Mouse (Mus musculus): ENCODE data around the gene Uchl4. TPM values are rescaled to one million over a fixed set of nuclear protein-coding genes. Genes with fewer than 3 reads are reported as not detected.

The Uchl4 gene
- polyA plus RNA-seq, 1 experiment from 2014 or later, result 3.1 TPM

- DNase-seq (ENCODE audit: low spot score), result no peak
- ATAC-seq (ENCODE audit: insufficient number of reproducible peaks, low FRiP score, low TSS enrichment, low read depth), result no peak
- Histone ChIP-seq H3K9ac (ENCODE audit: low read length) (no peak overlapping the region), H3K27ac (replicated peaks; ENCODE audit: low read depth, low read length) (no peak overlapping the region), H3K9me3 (ENCODE audit: control insufficient read depth, low read length) (no peaks in the 10 kb centered on the region), H3K27me3 (ENCODE audit: control insufficient read depth, insufficient read depth, low read length) (no peaks in the 10 kb centered on the region), H3K4me1 (ENCODE audit: control insufficient read depth, insufficient read depth, low read length) (no peaks in the 10 kb centered on the region), H3K4me3 (ENCODE audit: low read depth, low read length) (no peak overlapping the region), H3K4me2 (ENCODE audit: low read depth, severe bottlenecking) (no peak overlapping the region), H3K36me3 (ENCODE audit: control insufficient read depth, insufficient read depth, low read length) (no peaks in the 10 kb centered on the region)
Observed at GRCm38 (mm10) chr9:64202866-64203265, 32.1 kb upstream of the Uchl4 start.

GRCm38 (mm10) chr9:64207509-64208084 is 27.4 kb upstream of the Uchl4 start:
- Histone ChIP-seq H3K9me3 (ENCODE audit: control insufficient read depth, low read length) (no peaks in the 10 kb centered on the region), H3K27ac (replicated peaks; ENCODE audit: low read depth, low read length) (no peak overlapping the region), H3K4me1 (ENCODE audit: control insufficient read depth, insufficient read depth, low read length) (no peaks in the 10 kb centered on the region), H3K4me3 (ENCODE audit: low read depth, low read length) (no peak overlapping the region), H3K27me3 (ENCODE audit: control insufficient read depth, insufficient read depth, low read length) (no peaks in the 10 kb centered on the region), H3K9ac (ENCODE audit: low read length) (no peak overlapping the region), H3K4me2 (ENCODE audit: low read depth, severe bottlenecking) (no peak overlapping the region), H3K36me3 (ENCODE audit: control insufficient read depth, insufficient read depth, low read length) (peaks cover 2% of the 10 kb centered on the region; the same call in 1 of the 2 replicates)
- no peak for DNase-seq (ENCODE audit: low spot score)
- 93% methylated on average over 3 of the region's 3 CpGs for WGBS
- no peak for ATAC-seq (ENCODE audit: insufficient number of reproducible peaks, low FRiP score, low TSS enrichment, low read depth)

GRCm38 (mm10) chr9:64214452-64214851 is 20.5 kb upstream of the Uchl4 start:
- DNase-seq (ENCODE audit: low spot score), result no peak
- Histone ChIP-seq H3K9me3 (ENCODE audit: control insufficient read depth, low read length) (no peaks in the 10 kb centered on the region), H3K27ac (replicated peaks; ENCODE audit: low read depth, low read length) (no peak overlapping the region), H3K36me3 (ENCODE audit: control insufficient read depth, insufficient read depth, low read length) (peaks cover 2% of the 10 kb centered on the region; the same call in 1 of the 2 replicates), H3K4me3 (ENCODE audit: low read depth, low read length) (no peak overlapping the region), H3K27me3 (ENCODE audit: control insufficient read depth, insufficient read depth, low read length) (no peaks in the 10 kb centered on the region), H3K9ac (ENCODE audit: low read length) (no peak overlapping the region), H3K4me2 (ENCODE audit: low read depth, severe bottlenecking) (no peak overlapping the region), H3K4me1 (ENCODE audit: control insufficient read depth, insufficient read depth, low read length) (no peaks in the 10 kb centered on the region)
- 88% methylated on average over 17 of the region's 17 CpGs for WGBS
- no peak for ATAC-seq (ENCODE audit: insufficient number of reproducible peaks, low FRiP score, low TSS enrichment, low read depth)

GRCm38 (mm10) chr9:64216090-64216489 is 18.9 kb upstream of the Uchl4 start:
- Histone ChIP-seq H3K9me3 (ENCODE audit: control insufficient read depth, low read length) (no peaks in the 10 kb centered on the region), H3K27ac (replicated peaks; ENCODE audit: low read depth, low read length) (no peak overlapping the region), H3K4me2 (ENCODE audit: low read depth, severe bottlenecking) (no peak overlapping the region), H3K36me3 (ENCODE audit: control insufficient read depth, insufficient read depth, low read length) (peaks cover 2% of the 10 kb centered on the region; the same call in 1 of the 2 replicates), H3K4me3 (ENCODE audit: low read depth, low read length) (no peak overlapping the region), H3K27me3 (ENCODE audit: control insufficient read depth, insufficient read depth, low read length) (no peaks in the 10 kb centered on the region), H3K4me1 (ENCODE audit: control insufficient read depth, insufficient read depth, low read length) (no peaks in the 10 kb centered on the region), H3K9ac (ENCODE audit: low read length) (no peak overlapping the region)
- DNase-seq (ENCODE audit: low spot score) (no peak), ATAC-seq (ENCODE audit: insufficient number of reproducible peaks, low FRiP score, low TSS enrichment, low read depth) (no peak)
- 68% methylated on average over 4 of the region's 4 CpGs for WGBS

GRCm38 (mm10) chr9:64216641-64217040 is 18.4 kb upstream of the Uchl4 start:
- H3K36me3 ChIP-seq (ENCODE audit: control insufficient read depth, insufficient read depth, low read length), result peaks cover 2% of the 10 kb centered on the region; the same call in 1 of the 2 replicates
- no peak overlapping the region for H3K4me2 ChIP-seq (ENCODE audit: low read depth, severe bottlenecking)
- H3K4me3 ChIP-seq (ENCODE audit: low read depth, low read length), result no peak overlapping the region
- H3K4me1 ChIP-seq (ENCODE audit: control insufficient read depth, insufficient read depth, low read length), result no peaks in the 10 kb centered on the region
- no peaks in the 10 kb centered on the region for H3K27me3 ChIP-seq (ENCODE audit: control insufficient read depth, insufficient read depth, low read length)
- no peak for ATAC-seq (ENCODE audit: insufficient number of reproducible peaks, low FRiP score, low TSS enrichment, low read depth)
- H3K9ac ChIP-seq (ENCODE audit: low read length), result no peak overlapping the region
- WGBS, result 93% methylated on average over 2 of the region's 2 CpGs
- no peak for DNase-seq (ENCODE audit: low spot score)
- no peaks in the 10 kb centered on the region for H3K9me3 ChIP-seq (ENCODE audit: control insufficient read depth, low read length)
- H3K27ac ChIP-seq (replicated peaks; ENCODE audit: low read depth, low read length), result no peak overlapping the region

GRCm38 (mm10) chr9:64217887-64218286 is 17.1 kb upstream of the Uchl4 start:
- H3K4me2 ChIP-seq (ENCODE audit: low read depth, severe bottlenecking), result no peak overlapping the region
- no peak for ATAC-seq (ENCODE audit: insufficient number of reproducible peaks, low FRiP score, low TSS enrichment, low read depth)
- no peaks in the 10 kb centered on the region for H3K4me1 ChIP-seq (ENCODE audit: control insufficient read depth, insufficient read depth, low read length)
- no peak for DNase-seq (ENCODE audit: low spot score)
- H3K9me3 ChIP-seq (ENCODE audit: control insufficient read depth, low read length), result no peaks in the 10 kb centered on the region
- H3K9ac ChIP-seq (ENCODE audit: low read length), result no peak overlapping the region
- H3K36me3 ChIP-seq (ENCODE audit: control insufficient read depth, insufficient read depth, low read length), result 0 out of 2 replicates have a peak, but pooled peaks cover 2% of the 10 kb centered on the region
- no peak overlapping the region for H3K4me3 ChIP-seq (ENCODE audit: low read depth, low read length)
- H3K27ac ChIP-seq (replicated peaks; ENCODE audit: low read depth, low read length), result no peak overlapping the region
- no peaks in the 10 kb centered on the region for H3K27me3 ChIP-seq (ENCODE audit: control insufficient read depth, insufficient read depth, low read length)

- H3K27ac ChIP-seq (replicated peaks; ENCODE audit: low read depth, low read length), result no peak overlapping the region
- no peak overlapping the region for H3K4me2 ChIP-seq (ENCODE audit: low read depth, severe bottlenecking)
Observed at GRCm38 (mm10) chr9:64219305-64219704, 15.7 kb upstream of the Uchl4 start.

GRCm38 (mm10) chr9:64219772-64220420 is 15.1 kb upstream of the Uchl4 start:
- no peak for ATAC-seq (ENCODE audit: insufficient number of reproducible peaks, low FRiP score, low TSS enrichment, low read depth)
- H3K27me3 ChIP-seq (ENCODE audit: control insufficient read depth, insufficient read depth, low read length), result no peaks in the 10 kb centered on the region
- no peak overlapping the region for H3K4me2 ChIP-seq (ENCODE audit: low read depth, severe bottlenecking)
- H3K9me3 ChIP-seq (ENCODE audit: control insufficient read depth, low read length), result no peaks in the 10 kb centered on the region
- H3K4me1 ChIP-seq (ENCODE audit: control insufficient read depth, insufficient read depth, low read length), result no peaks in the 10 kb centered on the region
- WGBS, result 68% methylated on average over 10 of the region's 10 CpGs
- H3K36me3 ChIP-seq (ENCODE audit: control insufficient read depth, insufficient read depth, low read length), result peaks cover 3% of the 10 kb centered on the region; the same call in 1 of the 2 replicates
- no peak overlapping the region for H3K4me3 ChIP-seq (ENCODE audit: low read depth, low read length)
- H3K9ac ChIP-seq (ENCODE audit: low read length), result no peak overlapping the region
- no peak for DNase-seq (ENCODE audit: low spot score)
- no peak overlapping the region for H3K27ac ChIP-seq (replicated peaks; ENCODE audit: low read depth, low read length)

More at GRCm38 (mm10) chr9:64219305-64219704, 15.7 kb upstream of the Uchl4 start:
- no peaks in the 10 kb centered on the region for H3K27me3 ChIP-seq (ENCODE audit: control insufficient read depth, insufficient read depth, low read length)
- H3K4me1 ChIP-seq (ENCODE audit: control insufficient read depth, insufficient read depth, low read length), result no peaks in the 10 kb centered on the region
- no peak overlapping the region for H3K4me3 ChIP-seq (ENCODE audit: low read depth, low read length)
- no peak for ATAC-seq (ENCODE audit: insufficient number of reproducible peaks, low FRiP score, low TSS enrichment, low read depth)
- H3K9me3 ChIP-seq (ENCODE audit: control insufficient read depth, low read length), result no peaks in the 10 kb centered on the region
- H3K9ac ChIP-seq (ENCODE audit: low read length), result no peak overlapping the region
- H3K36me3 ChIP-seq (ENCODE audit: control insufficient read depth, insufficient read depth, low read length), result 0 out of 2 replicates have a peak, but pooled peaks cover 2% of the 10 kb centered on the region
- 45% methylated on average over 1 of the region's 1 CpGs for WGBS
- DNase-seq (ENCODE audit: low spot score), result no peak
